Mouse (Mus musculus): Measurements from ENCODE around the gene Tprgl. TPM values are rescaled to one million over a fixed set of nuclear protein-coding genes. Genes with fewer than 3 reads are reported as not detected.

Tprgl gene
- polyA plus RNA-seq, 1 experiment: 164 TPM

DNA sequence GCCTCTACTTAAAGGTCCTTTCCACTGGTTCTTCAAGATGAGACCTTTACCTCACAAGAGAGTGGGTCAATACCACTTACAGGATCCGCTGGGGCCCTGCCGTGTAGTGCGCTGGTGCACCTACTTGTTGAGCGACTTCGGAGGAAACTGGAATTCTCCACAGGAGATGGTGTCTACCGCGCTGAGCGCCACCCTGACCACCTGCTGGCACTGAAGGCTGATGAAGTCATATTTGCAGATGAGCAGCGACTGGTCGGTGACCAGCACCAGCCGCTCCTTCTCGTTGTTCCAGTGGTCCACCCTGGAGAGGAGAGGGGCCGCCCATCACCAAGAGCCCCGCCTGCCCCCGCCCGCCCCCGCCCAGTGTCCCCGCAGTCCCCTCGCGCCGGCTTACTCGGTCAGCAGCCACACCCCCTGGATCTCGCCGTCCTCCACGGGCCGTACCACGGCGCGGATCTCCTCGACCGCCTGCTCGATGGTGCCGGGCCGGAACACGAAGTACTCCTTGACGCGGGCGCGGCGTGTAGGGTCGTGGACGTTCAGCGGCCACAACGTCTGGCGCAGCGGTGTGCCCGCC, 417 bp downstream of the Tprgl start:
- DNase-seq (ENCODE audit: low spot score): no peak

DNA sequence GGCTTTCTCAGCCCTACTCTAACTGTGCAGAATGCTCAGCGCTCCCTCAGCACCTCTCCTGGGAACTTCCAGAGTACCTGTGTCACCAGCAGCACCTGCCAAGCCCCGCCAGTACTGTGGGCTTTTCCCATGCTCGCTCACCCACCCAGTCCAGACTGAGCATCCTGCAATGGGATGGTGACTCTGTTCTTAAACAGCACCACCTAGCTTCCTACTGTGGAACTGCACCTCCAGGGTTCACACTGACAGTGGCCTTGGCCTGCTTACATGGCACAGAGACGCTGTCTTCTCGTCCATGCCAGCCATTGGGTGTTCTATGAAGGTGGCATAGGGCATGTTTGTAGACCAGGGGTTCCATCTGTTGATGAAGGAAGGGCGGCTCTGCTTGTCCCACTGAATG, 1.5 kb downstream of the Tprgl start:
- no peak for DNase-seq (ENCODE audit: low spot score)

DNA sequence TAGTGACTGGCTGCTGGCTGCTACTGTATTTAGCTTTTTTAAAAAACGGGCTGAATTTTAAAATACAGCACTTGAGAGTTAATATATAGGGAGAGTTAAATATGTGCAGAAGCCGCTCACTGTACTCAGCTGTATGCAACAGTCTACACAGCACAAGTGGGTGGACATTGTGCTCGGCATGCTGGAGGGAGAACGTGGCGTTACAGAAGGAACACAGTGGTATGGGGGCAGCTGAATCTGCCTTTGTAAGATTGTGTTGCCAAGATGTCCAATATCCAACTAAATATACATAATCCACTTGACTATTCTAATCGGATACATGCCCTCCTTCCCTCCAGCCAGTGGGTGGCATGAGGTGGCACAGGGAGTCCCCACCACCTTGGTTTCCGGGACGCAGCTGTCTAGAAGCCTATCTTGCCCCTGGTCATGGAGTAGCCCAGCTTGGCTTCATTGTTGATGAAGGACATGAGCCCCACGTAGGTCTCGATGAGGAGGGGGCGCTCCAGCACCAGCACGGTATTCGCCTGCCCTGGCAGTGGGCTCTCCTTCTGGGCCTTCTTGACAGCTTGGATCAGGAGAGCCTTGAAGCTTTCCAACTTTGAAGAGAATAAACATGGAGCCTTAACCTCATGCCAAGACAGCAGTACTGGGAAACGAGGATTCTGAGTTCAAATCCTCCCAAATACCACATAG, 2.4 kb downstream of the Tprgl start:
- no peak for DNase-seq (ENCODE audit: low spot score)

DNA sequence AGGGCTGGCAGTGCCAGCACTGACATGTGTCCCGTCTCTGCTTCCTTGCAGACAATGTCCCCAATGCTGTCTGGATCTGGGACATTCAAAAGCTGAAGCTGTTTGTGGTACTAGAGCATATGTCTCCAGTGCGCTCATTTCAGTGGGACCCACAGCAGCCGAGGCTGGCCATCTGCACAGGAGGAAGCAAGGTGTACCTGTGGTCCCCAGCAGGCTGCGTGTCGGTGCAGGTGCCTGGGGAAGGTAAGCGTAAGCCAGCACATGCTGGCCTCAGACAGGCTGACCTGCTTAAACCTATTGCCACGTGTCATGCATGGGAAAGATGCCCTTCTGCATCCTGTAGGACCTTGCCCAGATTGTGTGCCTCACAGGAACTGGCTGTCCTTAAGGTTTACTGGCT, 4.4 kb downstream of the Tprgl start:
- no peak for DNase-seq (ENCODE audit: low spot score)

DNA sequence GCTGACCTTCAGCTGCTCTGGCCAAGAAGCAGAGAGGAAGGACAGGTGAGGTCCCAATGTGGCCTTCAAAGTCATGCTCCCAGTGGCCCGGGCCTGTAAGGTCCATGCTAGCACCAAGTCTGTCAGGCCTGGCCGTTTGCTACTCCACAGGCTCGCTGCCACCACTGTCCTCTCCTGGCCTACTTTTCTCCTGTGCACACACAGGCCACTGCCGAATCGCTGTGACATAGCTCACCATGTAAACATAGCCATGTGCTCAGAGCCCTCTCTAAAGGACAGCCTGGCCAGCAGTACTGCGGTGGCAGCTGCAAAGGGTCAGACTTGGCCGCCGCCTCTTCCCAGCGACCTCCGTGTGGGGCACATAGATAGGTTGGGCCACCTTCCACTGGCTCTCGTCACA, 6.4 kb downstream of the Tprgl start:
- peak; percentile 16 for DNase-seq (ENCODE audit: low spot score)

DNA sequence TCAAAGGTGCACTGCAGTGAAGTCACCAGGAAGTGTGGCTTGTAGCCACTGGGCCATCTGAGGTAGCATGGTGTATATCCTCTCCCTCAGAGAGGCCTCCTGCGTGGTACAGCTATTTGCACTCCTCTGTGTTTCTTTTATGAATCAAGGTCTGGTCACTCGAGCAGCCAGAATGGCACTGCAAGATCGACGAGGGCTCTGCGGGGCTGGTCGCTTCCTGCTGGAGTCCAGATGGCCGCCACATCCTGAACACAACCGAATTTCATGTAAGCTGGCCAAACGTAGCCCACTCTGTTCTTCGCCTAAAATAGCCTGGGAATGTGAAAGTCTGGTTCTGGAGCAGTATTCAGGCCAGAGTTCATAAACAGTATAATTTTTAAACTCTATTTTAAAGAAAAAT, 14.1 kb downstream of the Tprgl start:
- no peak for DNase-seq (ENCODE audit: low spot score)

DNA sequence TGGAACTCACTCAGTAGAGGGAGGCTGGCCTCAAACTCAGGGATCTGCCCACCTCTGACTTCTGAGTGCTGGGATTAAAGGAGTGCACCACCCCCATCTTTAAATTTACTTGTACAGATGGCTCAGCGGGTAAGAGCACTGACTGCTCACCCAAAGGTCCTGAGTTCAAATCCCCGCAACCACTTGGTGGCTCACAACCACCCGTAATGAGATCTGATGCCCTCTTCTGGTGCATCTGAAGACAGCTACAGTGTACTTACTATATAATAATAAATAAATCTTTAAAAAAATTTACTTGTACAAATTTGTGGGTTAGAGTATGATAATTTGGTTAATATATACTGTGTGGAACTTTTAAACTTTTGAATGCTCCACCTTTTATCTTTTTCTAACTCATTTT, 15.8 kb downstream of the Tprgl start:
- DNase-seq (ENCODE audit: low spot score): no peak

DNA sequence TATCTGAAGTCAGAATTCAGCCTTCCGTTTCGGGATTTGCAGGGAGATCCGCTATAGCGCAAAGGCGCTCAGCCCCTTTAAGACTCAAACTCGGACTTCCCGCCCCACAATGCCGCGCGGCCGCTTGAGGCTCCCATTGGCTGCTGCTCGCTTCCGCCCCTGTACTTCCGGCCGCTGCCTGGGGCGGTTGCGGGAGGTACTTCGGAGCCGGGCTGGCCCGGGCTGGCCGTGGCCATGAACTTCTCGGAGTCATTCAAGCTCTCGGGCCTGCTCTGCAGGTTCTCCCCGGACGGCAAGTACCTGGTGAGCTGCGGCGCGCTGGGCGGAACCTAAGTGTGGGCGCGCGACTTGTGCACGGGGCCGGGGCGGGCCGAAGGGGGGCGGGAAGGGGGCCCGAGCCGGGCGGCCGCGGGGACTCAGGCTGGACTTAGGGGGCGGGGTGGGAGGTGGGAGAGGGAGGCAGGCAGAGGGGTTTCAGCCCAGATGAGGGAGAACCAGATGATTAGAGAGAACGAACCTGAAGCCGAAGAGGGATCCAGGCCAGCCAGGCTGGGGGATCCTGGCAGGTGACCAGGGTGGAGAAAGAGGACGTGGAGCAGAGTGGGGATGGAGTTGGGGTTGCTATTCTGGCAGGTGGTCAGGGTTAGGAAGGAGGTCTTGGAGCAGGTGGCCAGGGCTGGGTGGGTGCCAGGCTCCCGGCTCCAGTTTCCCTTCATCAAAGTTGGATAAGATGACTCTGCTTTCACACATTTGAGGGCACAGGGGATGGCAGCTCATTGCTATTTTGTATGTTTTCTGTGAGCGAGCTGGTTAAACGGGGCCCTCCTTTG, 18.0 kb downstream of the Tprgl start, which contains the start of gene Wrap73:
Gene Wrap73 (plus strand): TSS at position 162 of the 830 bp plus-strand sequence.
- DNase-seq (ENCODE audit: low spot score): peak; percentile 81

DNA sequence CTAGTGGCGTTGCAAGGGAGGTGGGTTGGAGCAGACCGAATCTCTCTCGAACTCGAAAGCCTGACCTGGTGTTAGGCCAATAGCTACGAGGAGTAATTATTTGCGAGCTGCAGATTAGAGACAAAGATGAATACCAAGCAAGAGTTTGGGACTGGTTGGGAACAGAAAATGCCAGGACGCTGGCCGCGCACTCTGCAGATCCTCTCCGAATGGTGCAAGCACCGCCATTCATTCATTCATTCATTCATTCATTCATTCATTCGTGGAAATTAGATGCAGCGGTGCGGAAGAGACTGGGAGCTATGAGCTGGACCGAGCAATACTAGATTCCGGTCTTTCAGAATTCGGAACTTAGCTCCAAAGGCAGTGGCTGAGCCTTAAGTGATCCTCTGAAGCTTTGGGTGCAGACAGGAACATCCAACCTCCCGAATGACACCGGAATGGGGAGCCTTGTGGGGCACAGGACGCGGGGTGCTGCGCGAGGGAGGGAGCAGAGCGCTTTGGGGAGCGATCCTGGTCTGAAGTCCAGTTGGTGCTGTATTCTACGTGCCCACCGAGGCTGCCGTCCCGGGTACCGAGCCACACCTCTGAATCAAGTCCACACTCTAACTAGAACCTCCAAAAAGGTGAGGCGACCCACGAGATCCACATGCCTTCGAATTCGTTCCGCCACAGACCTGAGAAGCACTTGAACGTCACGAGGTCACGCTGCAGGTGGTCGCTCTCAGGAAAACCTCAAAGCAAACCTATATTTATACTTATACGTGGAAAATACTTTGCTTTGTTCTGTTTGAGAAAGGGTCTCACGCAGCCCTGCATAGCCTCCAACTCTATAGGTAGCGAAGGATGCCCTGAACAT, 19.2 kb downstream of the Tprgl start:
- DNase-seq (ENCODE audit: low spot score): no peak

DNA sequence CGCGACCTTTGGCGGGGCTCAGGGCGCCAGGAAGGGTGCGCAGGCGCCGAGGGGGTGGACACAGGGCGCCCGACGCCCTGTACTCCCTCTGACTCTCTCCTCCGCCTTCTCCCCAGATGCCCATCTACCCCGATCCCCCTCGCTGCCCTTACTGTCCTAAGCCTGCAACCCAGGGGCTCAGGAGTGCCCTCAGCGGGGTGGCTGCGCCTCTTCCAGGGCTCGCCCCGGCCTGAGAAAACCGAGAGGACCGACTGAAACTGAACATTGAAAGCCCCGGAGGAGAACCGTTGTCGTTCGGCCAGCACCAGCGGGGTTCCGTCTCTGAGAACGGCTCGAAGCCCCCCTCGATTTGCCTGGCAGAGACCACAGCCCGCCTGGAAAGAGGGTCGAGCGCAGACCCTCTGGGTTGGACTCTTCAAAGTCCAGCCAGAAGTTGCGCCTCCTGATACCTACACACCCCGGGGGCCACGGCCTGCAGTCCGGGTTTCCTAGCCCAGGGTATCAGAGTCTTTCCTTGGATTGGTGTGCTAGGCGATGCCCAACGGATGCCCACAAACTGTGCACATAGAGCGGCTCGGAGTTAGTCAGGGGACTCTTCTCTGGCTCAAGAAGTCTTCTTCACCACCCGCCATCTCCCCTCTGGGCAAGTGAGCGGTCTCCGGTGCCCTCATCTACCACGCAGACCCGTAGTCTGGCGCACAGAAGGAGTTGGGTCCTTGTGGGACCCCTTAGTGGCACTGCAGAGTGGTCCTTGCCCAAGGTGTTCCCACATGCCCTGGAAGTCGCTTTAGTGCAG, 20.1 kb downstream of the Tprgl start:
- no peak for DNase-seq (ENCODE audit: low spot score)

DNA sequence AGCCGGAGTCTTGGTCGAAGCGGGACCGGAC, 20.5 kb downstream of the Tprgl start, which contains the start of gene Trp73:
Gene Trp73 (minus strand): TSS at position 27 of the 31 bp plus-strand sequence.
- no peak for DNase-seq (ENCODE audit: low spot score)

DNA sequence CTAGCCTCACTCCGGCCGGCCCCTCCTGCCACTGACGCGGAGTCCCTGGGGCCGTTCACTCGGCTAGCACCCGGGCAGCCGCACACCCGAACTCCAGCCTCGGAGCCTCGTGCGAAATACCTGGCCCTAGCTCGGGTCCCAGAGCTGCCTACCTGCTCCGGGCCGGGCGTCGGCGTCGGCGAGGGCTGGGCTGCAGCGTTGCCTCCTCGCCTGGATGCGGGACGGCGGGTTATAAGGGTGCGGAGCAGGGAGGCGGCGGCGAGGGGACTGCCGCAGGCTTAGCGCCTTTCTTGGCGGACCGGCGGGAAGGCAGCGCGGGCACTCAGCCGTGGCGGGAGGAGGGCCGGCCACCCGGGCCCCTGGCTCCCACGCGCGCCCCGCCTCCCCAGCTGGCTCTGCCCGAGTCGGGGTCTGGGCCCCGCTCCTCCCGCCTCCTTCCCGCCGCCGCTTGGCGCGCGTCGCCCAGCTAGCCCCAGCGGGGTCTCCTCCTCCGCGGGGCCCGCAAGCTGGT, 20.7 kb downstream of the Tprgl start:
- no peak for DNase-seq (ENCODE audit: low spot score)

DNA sequence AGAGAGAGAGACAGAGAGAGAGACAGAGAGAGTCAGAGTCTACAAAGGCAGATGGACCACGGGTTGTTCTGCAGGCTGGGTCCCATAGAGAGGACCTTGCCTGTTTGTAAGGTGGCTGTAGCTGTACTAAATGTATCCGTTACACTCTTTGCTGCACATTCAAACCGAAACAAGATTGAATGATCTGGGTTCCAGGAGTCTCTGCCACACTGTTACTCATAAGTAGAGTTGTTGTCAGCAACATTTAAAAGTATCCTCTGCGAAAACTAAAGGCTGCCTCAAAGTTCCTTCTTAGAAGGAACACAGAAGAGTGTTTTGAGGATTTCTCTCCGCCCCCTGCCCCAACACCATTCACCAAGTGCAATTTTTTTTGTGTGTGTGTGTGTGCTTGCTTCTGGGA, 23.3 kb downstream of the Tprgl start:
- DNase-seq (ENCODE audit: low spot score): no peak

DNA sequence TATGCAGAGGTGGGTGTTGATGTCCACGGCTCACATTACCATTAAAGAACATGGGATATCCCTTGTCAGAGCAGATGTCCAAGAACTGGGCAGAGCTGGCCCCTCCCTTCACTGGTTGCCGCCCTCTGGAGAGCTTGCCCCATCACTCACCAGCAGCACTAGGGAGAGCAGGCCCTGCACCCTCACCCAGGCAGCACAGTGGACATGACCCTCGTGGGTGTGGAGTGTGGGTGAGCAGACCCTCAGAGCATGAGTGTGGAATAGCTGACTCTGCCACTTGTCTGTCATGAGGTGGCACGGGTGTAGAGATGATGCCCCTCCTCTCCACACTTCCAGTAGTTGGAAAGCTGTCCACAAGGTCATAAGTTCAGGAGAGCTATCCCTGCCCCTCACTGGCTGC, 25.7 kb downstream of the Tprgl start:
- DNase-seq (ENCODE audit: low spot score): no peak

DNA sequence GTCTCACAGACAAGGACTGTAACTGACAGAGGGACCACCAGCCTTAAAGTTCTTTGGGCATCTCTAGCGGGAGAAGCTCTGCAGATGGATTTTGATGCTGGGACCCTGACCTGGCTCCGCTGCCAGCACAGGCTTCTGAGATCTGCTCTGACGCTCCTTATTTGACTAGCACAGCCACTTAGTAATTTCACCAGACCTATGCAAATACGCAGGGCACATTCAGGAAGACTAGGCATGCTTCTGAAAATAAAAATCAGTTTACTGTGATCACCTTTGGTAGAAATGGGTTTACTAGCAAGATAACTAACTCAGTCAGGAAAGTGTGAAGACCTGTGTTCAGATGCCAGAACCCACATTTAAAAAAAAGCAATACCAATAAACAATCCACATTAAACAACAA, 28.6 kb downstream of the Tprgl start:
- no peak for DNase-seq (ENCODE audit: low spot score)

DNA sequence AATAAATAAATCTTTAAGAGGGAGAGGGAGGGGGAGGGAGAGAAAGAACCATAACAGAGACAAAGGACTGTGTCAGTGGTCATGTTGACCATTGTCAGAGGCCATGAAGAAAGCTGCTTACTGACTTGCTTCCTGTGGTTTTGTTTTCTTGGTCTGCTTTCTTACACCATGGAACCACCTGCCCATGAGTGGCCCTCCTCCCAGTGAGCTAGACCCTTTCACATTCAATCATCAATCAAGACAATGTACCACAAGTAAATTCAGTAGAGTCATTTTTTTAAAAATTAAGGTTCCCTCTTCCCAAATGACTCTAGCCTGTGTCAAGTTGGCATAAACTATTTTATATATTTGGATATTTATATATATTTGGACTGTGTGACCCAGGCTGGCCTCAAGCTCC, 30.5 kb downstream of the Tprgl start:
- DNase-seq (ENCODE audit: low spot score): no peak

DNA sequence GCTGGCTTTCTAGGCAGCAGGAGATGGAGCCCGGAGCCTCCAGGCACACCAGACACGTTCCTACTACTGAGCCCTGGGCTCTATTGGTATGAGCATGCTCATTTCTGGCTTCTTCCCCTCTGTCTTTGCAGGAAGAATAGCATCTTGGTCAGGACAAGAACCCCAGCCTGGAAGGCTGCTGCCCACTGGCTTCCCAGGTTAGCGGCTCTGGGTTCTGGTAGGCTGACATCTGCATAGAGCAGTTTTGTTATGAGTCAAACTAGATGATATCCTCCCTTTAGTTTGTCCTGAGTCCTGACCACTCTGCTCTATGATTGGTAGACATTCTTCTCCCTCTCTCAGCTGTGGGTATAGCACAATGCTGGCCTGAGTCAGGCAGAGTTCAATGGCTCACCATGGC, 33.2 kb downstream of the Tprgl start:
- DNase-seq (ENCODE audit: low spot score): no peak

DNA sequence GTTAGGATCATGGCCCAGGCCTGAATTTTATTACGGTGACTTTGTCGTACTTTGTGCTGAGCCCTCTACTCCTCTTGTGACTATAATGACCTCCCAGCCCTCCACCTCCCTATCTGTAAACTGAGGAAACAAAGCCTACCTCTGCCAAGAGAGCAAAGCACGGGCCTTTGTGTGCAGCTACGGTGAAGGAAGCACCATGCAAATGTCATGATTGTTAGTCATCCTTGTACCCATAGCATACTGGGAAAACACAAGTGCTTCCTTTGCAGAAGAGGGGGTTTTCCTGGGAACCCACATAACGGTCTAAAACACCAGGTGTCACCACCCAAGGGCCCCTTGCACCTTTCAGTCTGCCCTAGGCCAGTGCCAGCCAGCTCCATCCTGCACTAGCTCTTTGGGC, 35.3 kb downstream of the Tprgl start:
- no peak for DNase-seq (ENCODE audit: low spot score)

DNA sequence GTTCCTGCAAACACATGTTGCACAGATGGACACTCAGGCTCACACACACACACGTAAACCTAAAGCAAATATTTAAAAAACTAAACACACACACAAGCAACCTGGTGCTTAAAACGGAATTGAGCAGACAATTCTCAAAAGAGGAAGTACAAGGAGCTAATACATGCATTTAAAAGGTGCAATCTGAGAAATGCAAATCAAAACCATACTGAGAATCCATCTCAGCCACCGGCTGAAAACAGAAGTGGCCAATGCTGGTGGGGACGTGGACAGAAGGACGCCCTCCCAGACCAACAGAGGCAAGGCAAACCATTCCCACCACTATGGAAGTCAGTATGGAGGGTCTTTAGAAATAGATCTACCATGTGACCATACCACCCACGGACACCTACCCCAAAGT, 36.9 kb downstream of the Tprgl start:
- no peak for DNase-seq (ENCODE audit: low spot score)

DNA sequence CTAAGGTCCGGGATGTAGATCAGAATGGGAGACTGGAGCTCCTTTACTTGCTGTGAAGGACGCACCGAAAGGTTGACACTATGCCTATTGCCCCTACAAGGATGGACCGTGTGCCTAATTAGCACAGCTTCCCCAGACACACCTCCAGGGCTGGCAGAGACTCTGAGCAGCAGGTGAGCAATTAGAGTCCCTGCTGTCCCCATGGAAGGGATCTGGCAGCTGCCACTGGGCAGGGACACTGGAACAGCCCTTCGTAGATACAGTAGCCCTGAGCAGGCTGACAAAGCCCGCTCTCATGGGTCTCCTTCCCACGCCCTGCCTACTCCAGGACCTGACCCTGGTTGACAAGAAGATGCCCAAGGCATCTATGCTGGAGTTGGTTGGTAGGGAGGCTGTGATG, 38.1 kb downstream of the Tprgl start:
- no peak for DNase-seq (ENCODE audit: low spot score)

DNA sequence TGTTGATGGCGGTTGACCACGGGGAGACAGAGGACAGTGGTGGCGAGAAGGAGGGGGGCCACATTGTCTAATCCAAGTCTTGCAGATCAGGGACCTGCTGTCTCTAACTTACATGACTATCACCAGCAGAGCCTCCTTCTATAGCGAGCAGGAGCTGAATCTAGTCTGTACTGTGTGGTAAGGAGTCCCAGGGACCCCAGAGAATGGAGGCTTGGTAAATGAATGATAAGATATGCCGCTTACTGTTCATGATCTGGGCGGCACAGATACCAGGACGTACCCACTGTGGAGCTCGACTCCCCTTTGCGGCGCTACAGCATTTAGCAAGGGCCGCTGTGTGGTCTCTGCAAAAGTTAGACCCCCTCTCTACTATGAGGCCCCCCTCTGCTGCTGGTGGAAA, 38.7 kb downstream of the Tprgl start:
- DNase-seq (ENCODE audit: low spot score): no peak

DNA sequence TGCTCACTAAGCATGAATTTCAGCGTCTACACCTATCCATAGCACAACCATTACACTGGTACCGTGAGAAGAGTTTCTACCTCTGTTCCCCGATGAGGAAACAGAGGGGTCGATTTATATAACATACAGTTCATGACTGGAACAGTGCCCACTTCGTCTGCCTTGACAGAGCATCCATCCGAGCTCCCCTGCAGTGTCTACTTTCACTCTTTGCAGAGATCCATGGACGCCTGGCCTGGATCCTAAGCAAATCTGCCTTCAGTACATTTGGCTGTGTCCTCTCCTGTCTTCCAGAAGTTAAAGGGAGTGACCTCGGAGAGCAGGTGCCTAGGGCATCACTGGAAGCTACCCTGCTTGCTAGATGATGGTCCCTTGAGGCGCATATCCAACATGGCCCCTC, 41.3 kb downstream of the Tprgl start:
- no peak for DNase-seq (ENCODE audit: low spot score)

All from urinary bladder, adult 2 months (tissue).